Mouse (Mus musculus) urinary bladder, postnatal 4 days (tissue): ENCODE data around the gene Ddb1.

Source experiments
- DNase-seq, 2 experiments: peaks; one replicate each; pipeline ENCODE4 v3.0.0; 2021 to 2022; ENCODE audit warnings: low spot score in 2 of 2

Gene Ddb1

GRCm38 (mm10) chr19:10661919-10662318 is 56.8 kb downstream of the Ddb1 start:
- DNase-seq: no peak

- DNase-seq: no peak
These were observed 57.5 kb downstream of the Ddb1 start for GRCm38 (mm10) chr19:10662665-10663064.

GRCm38 (mm10) chr19:10665093-10665492 is 60.0 kb downstream of the Ddb1 start:
- no peak for DNase-seq

GRCm38 (mm10) chr19:10665499-10665898 is 60.4 kb downstream of the Ddb1 start:
- peak in 1 of 2 experiments; percentile 77 for DNase-seq

- DNase-seq: no peak
These were observed 66.2 kb downstream of the Ddb1 start for GRCm38 (mm10) chr19:10671319-10671718.

GRCm38 (mm10) chr19:10671854-10672417 is 66.8 kb downstream of the Ddb1 start:
- no peak for DNase-seq

- DNase-seq: no peak
These were observed 68.1 kb downstream of the Ddb1 start for GRCm38 (mm10) chr19:10673275-10673674.

- DNase-seq: no peak
These were observed 71.5 kb downstream of the Ddb1 start for GRCm38 (mm10) chr19:10676656-10677055.

GRCm38 (mm10) chr19:10677915-10678771 is 73.0 kb downstream of the Ddb1 start, which contains the start of gene Pga5:
Gene Pga5 (minus strand): TSS chr19:10678071.
- DNase-seq: peak; percentile 62 to 83

GRCm38 (mm10) chr19:10678772-10679067 is 73.6 kb downstream of the Ddb1 start:
- DNase-seq: no peak
